Mouse (Mus musculus): ENCODE data around the gene Ripply2. TPM values are rescaled to one million over a fixed set of nuclear protein-coding genes. Genes with fewer than 3 reads are reported as not detected.
"Not testable (repeated sequence)": the region's sequence is repeated elsewhere in the genome, so short reads cannot be mapped to it uniquely, and the experiment has no call there.

Gene Ripply2
- polyA plus RNA-seq (2012; ENCODE audit: insufficient read depth, insufficient read length, missing spikeins): not detected in 2 replicates

- Histone ChIP-seq H3K4me1 (ENCODE audit: control insufficient read depth, insufficient read depth, insufficient read length, low read length) (no peaks in the 10 kb centered on the region; the same call in 1 of the 2 replicates), H3K27ac (replicated peaks; ENCODE audit: low read depth, low read length) (no peak within 1 kb of the TSS), H3K4me3 (ENCODE audit: insufficient read depth, low read depth, low read length) (peak within 1 kb of the TSS; percentile 18; the same call in 1 of the 2 replicates)
Measured at GRCm38 (mm10) chr9:87015288-87015937, at the start of gene Ripply2. TSS of gene Ripply2 (plus strand) at chr9:87015537.

- not testable (repeated sequence) for H3K4me1 ChIP-seq (ENCODE audit: control insufficient read depth, insufficient read depth, insufficient read length, low read length); H3K4me3 ChIP-seq (ENCODE audit: insufficient read depth, low read depth, low read length); H3K27ac ChIP-seq (replicated peaks; ENCODE audit: low read depth, low read length)
Measured at GRCm38 (mm10) chr9:86972471-86972870, 42.9 kb upstream of the Ripply2 start.

DNA sequence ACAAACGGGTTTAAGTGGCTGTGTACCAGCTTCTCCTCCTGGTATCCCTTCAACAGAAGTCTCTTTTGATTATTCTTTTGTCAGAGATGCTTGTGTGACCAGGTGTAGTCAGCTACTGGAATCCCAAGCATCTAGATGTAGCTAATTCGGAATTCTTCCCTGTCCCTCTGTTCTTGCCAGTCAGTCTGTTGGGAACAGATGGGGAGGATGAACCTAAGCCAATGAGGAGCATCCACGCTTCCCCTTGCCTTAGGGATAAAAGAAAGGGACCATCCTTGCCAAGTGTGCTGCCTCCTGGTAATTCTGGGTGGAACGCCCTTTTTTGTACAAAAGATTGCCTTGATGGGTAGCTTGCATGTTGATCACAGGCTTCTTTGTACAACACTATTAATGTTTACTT, 41.8 kb upstream of the Ripply2 start:
- Histone ChIP-seq H3K4me1 (ENCODE audit: control insufficient read depth, insufficient read depth, insufficient read length, low read length) (no peaks in the 10 kb centered on the region), H3K4me3 (ENCODE audit: insufficient read depth, low read depth, low read length) (no peak overlapping the region), H3K27ac (replicated peaks; ENCODE audit: low read depth, low read length) (no peak overlapping the region)

GRCm38 (mm10) chr9:86976896-86977295, 38.4 kb upstream of the Ripply2 start:
- Histone ChIP-seq H3K27ac (replicated peaks; ENCODE audit: low read depth, low read length) (no peak overlapping the region), H3K4me3 (ENCODE audit: insufficient read depth, low read depth, low read length) (no peak overlapping the region), H3K4me1 (ENCODE audit: control insufficient read depth, insufficient read depth, insufficient read length, low read length) (no peaks in the 10 kb centered on the region)

DNA sequence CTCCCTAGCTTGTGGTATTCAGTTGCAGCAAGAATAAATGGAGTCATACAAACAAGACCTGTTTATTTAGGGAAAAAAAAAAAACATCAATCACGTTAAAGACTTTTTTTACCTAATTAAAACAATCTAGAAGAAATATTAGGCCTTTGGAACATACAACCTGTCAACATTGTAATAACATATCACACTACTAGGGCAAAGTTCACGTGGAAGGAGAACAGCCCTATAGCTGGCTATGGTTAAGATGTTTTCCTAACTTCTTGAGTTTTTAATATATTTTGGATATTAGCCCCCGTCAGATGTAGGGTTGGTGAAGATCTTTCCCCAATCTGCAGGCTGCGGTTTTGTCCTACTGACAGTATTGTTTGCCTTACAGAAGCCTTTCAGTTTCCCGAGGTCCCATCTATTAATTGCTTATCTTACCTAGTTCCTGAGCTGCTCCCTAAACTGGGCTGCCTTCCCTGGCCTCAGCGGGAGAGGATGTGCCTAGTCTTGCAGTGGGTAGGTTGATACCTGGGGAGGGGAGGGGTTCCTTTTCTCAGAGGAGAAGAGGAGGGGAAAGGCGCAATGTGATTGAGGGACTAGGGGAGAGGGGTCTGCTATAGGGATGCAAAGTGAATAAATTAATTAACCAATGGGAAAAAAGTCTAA, 37.0 kb upstream of the Ripply2 start:
- no peaks in the 10 kb centered on the region for H3K4me1 ChIP-seq (ENCODE audit: control insufficient read depth, insufficient read depth, insufficient read length, low read length)
- no peak overlapping the region for H3K4me3 ChIP-seq (ENCODE audit: insufficient read depth, low read depth, low read length)
- no peak overlapping the region for H3K27ac ChIP-seq (replicated peaks; ENCODE audit: low read depth, low read length)

GRCm38 (mm10) chr9:86980048-86980447, 35.3 kb upstream of the Ripply2 start:
- no peaks in the 10 kb centered on the region for H3K4me1 ChIP-seq (ENCODE audit: control insufficient read depth, insufficient read depth, insufficient read length, low read length)
- no peak overlapping the region for H3K4me3 ChIP-seq (ENCODE audit: insufficient read depth, low read depth, low read length)
- H3K27ac ChIP-seq (replicated peaks; ENCODE audit: low read depth, low read length): no peak overlapping the region

- no peak overlapping the region for H3K4me3 ChIP-seq (ENCODE audit: insufficient read depth, low read depth, low read length)
- no peak overlapping the region for H3K27ac ChIP-seq (replicated peaks; ENCODE audit: low read depth, low read length)
- no peaks in the 10 kb centered on the region for H3K4me1 ChIP-seq (ENCODE audit: control insufficient read depth, insufficient read depth, insufficient read length, low read length)
Measured at GRCm38 (mm10) chr9:86980942-86981341, 34.4 kb upstream of the Ripply2 start.

DNA sequence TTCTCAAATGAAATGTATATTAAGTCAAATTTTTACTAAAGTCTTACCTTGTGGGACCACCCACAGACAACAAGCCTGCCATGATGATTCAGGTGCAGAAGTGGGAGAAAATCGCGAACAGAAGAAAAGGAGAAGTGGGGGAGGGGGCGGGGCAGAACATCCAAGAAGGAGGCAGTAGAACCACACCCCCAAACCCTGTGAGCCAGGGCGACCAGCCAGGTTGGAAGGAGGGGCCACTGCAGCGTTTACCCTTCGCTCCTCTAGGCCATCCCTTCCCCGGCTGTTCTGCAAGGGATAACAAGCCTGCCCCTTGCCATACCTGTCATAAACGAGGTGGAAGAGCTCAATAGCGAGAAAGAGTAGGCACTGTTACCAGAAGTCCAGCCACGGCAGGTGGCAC, 33.8 kb upstream of the Ripply2 start:
- Histone ChIP-seq H3K4me3 (ENCODE audit: insufficient read depth, low read depth, low read length) (no peak overlapping the region), H3K27ac (replicated peaks; ENCODE audit: low read depth, low read length) (no peak overlapping the region), H3K4me1 (ENCODE audit: control insufficient read depth, insufficient read depth, insufficient read length, low read length) (no peaks in the 10 kb centered on the region)

GRCm38 (mm10) chr9:86984583-86984982, 30.8 kb upstream of the Ripply2 start:
- Histone ChIP-seq H3K4me1 (ENCODE audit: control insufficient read depth, insufficient read depth, insufficient read length, low read length) (no peaks in the 10 kb centered on the region), H3K27ac (replicated peaks; ENCODE audit: low read depth, low read length) (no peak overlapping the region)

DNA sequence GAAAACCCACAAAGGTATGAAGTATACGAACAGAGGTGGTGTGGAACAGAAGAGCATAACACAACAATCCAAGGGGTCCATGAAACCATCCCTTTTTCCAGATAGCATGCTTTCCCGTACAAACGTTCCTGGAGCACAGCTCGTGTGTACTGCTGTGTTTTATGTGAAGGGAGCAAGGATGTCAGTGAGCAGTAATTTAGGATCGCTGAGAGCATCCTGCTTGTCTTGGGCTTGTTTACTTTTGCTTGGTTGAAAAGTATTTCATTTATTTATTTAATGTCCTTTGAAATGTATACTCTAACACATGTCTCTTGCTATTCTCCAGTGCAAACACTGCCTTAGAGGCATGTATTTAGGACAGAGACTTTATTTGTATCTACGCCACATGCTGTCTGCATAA, 30.2 kb upstream of the Ripply2 start:
- Histone ChIP-seq H3K27ac (replicated peaks; ENCODE audit: low read depth, low read length) (no peak overlapping the region), H3K4me3 (ENCODE audit: insufficient read depth, low read depth, low read length) (no peak overlapping the region), H3K4me1 (ENCODE audit: control insufficient read depth, insufficient read depth, insufficient read length, low read length) (no peaks in the 10 kb centered on the region)

More at GRCm38 (mm10) chr9:86984583-86984982, 30.8 kb upstream of the Ripply2 start:
- no peak overlapping the region for H3K4me3 ChIP-seq (ENCODE audit: insufficient read depth, low read depth, low read length)

DNA sequence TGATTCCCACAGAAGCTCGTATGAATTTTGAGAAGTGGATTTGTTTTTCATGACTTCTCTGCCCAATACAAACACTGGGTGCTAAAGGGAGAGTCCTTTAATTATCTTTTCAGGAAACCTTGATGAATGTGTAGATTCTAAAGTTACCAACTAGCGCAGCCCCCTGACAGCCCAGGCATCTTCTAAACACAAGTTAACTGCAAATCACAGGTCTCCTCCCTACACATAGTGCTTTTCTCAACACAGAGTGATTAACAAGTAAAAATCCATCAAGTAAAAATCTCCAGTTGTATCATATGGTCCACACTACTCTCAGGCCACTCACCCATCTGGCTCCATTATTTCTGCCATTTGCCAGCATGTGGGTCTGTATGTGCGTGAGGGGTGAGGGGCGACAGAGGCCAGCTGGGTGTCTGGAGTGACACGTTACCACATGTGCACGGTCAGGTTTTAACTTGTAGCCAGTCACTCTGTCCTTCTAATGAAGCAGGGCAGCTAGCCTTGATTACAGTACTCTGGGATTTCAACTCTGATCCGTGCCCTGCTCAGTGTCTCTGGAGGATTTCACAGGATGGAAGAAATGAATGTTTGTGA, 28.5 kb upstream of the Ripply2 start:
- Histone ChIP-seq H3K4me1 (ENCODE audit: control insufficient read depth, insufficient read depth, insufficient read length, low read length) (no peaks in the 10 kb centered on the region), H3K27ac (replicated peaks; ENCODE audit: low read depth, low read length) (no peak overlapping the region), H3K4me3 (ENCODE audit: insufficient read depth, low read depth, low read length) (no peak overlapping the region)

- Histone ChIP-seq H3K4me1 (ENCODE audit: control insufficient read depth, insufficient read depth, insufficient read length, low read length) (no peaks in the 10 kb centered on the region), H3K27ac (replicated peaks; ENCODE audit: low read depth, low read length) (no peak overlapping the region), H3K4me3 (ENCODE audit: insufficient read depth, low read depth, low read length) (no peak overlapping the region)
Measured at GRCm38 (mm10) chr9:86989822-86990221, 25.5 kb upstream of the Ripply2 start.

- H3K4me3 ChIP-seq (ENCODE audit: insufficient read depth, low read depth, low read length): no peak overlapping the region
- H3K4me1 ChIP-seq (ENCODE audit: control insufficient read depth, insufficient read depth, insufficient read length, low read length): no peaks in the 10 kb centered on the region
- no peak overlapping the region for H3K27ac ChIP-seq (replicated peaks; ENCODE audit: low read depth, low read length)
Measured at GRCm38 (mm10) chr9:86991758-86992157, 23.6 kb upstream of the Ripply2 start.

DNA sequence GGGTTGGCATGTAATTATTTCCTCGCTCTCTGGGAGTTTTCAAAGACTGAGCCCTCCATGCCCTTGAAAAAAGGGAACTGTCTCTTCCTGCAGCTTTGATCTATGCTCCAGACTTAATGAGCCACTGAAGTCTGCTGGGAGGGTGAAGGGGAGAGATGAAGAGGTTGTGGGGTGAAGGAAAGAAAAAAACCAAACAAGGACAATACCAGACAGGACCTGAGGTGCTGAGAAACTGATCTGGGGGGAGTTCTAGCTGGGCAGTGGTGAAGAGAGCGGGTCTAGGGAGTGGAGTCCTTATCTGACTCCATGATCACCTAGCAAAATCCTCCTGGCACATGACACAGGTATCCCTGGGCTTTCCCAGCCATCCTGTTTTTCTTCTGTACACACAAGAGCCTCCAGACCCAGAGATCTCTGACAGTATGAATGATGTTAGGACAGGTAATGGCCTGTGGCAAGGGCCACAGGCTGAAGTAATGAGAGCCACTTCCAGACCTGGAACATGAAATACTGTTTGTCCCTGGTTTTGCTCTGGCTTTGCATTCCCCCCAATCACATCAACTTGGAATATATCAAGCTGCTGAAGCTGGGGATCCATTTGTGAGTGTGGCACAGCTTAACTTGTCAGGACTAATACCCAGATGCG, 18.2 kb upstream of the Ripply2 start:
- Histone ChIP-seq H3K4me3 (ENCODE audit: insufficient read depth, low read depth, low read length) (no peak overlapping the region), H3K4me1 (ENCODE audit: control insufficient read depth, insufficient read depth, insufficient read length, low read length) (no peaks in the 10 kb centered on the region), H3K27ac (replicated peaks; ENCODE audit: low read depth, low read length) (no peak overlapping the region)

- H3K4me1 ChIP-seq (ENCODE audit: control insufficient read depth, insufficient read depth, insufficient read length, low read length): no peaks in the 10 kb centered on the region
- no peak overlapping the region for H3K4me3 ChIP-seq (ENCODE audit: insufficient read depth, low read depth, low read length)
- no peak overlapping the region for H3K27ac ChIP-seq (replicated peaks; ENCODE audit: low read depth, low read length)
Measured at GRCm38 (mm10) chr9:86999956-87000582, 15.3 kb upstream of the Ripply2 start.
